Mouse (Mus musculus): ENCODE results near the gene Itga10.
"Not testable (repeated sequence)": the region's sequence is repeated elsewhere in the genome, so short reads cannot be mapped to it uniquely, and the experiment has no call there.

Itga10 gene

GRCm38 (mm10) chr3:96645018-96645649, at the start of gene Itga10:
Gene Itga10 (plus strand): TSS chr3:96645584.
- DNase-seq: peak; percentile 47

DNA sequence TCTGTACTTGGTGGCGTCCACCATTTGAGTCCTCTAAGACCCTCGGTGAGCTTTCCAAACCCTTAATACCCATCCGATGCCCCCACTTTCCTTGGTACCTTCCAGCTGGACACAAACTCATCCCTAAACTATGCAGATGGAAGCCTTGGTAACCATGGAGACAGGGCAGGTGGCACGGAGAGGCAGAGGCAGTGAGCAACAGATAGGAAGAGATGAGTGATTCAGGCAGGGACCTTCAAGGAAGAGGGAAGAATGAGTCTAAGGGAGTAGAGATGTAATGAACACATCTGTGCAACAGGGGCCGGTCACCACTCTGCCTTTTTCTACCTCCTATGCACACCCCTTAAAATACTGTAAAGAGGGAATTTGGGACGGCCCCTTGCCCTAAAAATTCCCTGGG, 49.7 kb upstream of the Itga10 start:
- DNase-seq: no peak

- DNase-seq: no peak
Observed at GRCm38 (mm10) chr3:96596228-96596707, 49.1 kb upstream of the Itga10 start, which contains the start of gene Ankrd34a. Gene Ankrd34a (plus strand): TSS chr3:96596636.

- DNase-seq: no peak
Observed at GRCm38 (mm10) chr3:96596855-96597254, 48.5 kb upstream of the Itga10 start.

DNA sequence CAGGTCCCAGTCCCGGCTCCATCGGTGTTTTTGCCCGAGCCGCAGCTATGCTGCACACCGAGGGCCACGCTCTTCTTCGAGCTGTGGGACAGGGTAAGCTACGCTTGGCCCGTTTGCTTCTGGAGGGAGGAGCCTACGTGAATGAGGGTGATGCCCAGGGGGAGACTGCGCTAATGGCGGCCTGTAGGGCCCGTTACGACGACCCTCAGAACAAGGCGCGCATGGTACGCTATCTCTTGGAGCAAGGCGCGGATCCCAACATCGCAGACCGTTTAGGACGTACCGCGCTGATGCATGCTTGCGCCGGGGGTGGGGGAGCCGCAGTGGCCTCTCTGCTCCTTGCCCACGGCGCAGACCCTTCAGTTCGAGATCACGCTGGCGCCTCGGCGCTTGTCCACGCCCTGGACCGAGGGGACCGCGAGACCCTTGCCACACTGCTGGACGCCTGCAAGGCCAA, 47.9 kb upstream of the Itga10 start:
- DNase-seq: no peak

DNA sequence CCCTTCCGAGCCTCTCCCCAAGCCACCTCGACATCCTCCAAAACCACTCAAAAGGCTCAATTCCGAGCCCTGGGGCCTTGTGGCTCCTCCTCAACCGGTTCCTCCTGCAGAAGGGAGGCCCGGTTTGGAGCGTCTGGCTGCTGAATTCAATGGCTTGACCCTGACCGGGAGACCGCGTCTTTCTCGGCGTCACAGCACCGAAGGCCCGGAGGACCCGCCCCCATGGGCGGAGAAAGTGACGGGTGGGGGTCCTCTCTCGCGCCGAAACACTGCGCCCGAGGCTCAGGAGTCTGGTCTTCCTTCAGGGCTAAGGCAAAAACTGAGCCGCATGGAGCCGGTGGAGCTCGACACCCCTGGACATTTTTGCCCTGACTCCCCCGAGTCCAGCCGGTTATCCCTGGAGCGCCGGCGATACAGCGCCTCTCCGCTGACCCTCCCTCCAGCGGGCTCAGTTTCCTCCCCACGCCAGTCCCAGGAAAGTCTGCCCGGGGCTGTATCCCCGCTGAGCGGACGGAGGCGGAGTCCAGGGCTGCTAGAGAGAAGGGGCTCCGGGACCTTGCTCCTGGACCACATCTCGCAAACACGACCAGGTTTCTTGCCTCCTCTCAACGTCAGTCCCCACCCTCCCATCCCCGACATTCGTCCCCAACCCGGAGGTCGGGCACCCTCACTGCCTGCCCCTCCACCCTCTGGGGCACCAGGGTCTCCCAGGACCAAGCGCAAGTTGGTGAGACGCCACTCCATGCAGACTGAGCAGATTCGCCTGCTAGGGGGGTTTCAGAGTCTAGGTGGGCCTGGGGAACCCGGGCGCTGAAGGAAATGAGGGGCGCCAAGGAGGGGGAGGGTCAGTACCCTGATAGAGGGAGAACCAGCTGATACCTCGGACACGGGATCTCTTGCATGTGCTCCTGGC, 47.0 kb upstream of the Itga10 start:
- DNase-seq: peak; percentile 54

DNA sequence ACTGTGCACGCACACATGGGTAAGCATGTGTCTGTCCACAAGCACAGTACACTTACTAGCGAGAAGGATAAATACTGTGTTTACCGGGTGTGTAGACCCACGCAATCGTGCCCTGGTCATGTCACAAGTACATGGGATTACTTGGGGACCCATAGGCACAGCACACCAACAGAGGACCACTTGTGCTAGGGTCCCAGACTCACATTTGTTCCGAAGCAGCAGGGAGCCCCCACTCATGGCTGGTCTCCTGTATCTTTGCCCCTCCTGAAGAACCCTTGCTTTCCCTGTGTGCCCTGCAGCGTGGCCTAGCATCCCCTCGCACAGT, 46.4 kb upstream of the Itga10 start:
- no peak for DNase-seq

GRCm38 (mm10) chr3:96599411-96599810, 46.0 kb upstream of the Itga10 start:
- no peak for DNase-seq

DNA sequence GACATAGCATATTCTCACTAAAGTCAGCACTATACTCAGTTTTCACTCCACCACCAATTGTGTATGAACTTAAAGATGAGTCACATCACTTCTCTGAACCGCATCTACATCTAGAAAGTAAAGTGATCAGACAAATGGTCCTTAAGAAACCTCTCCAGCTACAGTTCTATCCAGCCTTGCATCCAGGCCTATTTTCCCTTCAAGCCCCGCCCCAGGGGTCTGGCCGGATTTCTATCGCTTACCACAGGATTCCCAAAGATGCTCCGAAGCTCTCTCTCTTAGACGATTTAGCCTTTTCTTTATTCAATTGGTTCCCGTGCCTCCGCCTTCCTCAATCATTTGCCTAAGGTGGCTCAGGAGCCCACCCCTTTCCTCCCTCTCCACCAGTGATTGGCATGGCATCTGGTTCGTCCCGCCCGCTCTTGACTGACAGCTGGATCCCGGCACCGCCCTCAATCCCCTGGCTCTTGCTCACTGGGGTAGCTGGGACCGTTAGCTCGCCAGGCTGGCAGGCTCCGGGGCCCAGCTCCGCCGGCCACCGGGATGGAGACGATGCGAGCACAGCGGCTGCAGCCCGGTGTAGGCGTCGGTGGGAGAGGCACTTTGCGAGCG, 44.6 kb upstream of the Itga10 start, which contains the start of gene Lix1l:
Gene Lix1l, plus strand, starts transcription at position 511 of the 612 bp plus-strand sequence.
- DNase-seq: peak; percentile 91

- peak; percentile 66 for DNase-seq
Observed at GRCm38 (mm10) chr3:96601251-96601787, 44.1 kb upstream of the Itga10 start.

DNA sequence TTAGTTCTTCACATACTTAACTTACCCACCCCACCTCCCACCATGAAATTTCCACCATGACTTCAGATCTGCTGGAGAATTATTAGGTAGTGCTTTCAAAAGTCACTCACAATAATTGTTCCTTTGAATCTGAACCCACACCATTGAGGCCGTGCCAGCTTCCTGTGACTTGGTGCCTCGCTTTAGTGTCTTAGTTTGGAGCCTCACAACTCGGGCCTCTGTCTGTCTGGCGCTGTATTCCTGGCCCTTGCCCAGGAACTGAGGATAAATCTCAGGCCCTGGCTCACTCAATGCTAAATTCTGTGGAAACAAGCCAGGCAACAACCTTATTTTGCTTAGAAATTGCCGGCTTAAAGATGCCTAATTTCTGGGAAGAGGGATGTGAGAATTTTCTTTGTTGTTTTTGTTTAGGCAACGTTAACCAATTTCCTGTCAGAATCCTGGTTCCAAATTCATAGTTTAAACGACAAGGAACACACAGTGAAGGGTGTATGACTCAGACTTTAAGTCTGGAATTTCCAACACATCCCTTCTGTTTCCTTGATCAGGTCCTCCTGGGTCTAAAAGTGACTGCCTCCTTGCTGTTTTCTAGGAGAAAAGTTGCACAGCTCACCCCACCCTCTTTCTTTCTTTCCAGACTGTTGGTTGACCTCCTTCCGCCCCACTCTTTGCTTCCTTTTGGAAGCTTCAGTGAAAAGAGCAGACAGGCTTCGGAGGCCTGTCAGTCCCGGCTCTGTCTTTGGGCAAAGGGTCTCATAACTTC, 43.3 kb upstream of the Itga10 start:
- no peak for DNase-seq

DNA sequence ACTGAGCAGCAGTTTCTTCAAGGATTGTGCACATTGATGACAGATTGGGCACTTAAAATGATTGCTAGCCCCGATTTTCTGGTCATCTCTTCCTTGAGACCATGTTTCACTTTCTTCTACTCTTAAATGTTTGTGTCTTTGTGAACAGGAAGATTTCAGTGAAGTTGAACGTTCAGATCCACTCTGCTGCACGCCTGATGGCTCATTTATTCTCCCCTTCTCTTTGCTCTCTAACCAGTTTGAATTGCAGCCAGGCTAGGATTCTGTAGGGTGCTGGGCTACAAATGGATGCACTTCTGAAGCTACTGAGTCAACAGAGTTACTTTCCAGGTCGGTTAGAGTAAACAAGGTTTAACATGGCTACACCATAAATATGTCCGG, 42.7 kb upstream of the Itga10 start:
- DNase-seq: no peak

GRCm38 (mm10) chr3:96603311-96603710, 42.1 kb upstream of the Itga10 start:
- no peak for DNase-seq

GRCm38 (mm10) chr3:96606007-96606406, 39.4 kb upstream of the Itga10 start:
- not testable (repeated sequence) for DNase-seq

- no peak for DNase-seq
Observed at GRCm38 (mm10) chr3:96606618-96607017, 38.8 kb upstream of the Itga10 start.

DNA sequence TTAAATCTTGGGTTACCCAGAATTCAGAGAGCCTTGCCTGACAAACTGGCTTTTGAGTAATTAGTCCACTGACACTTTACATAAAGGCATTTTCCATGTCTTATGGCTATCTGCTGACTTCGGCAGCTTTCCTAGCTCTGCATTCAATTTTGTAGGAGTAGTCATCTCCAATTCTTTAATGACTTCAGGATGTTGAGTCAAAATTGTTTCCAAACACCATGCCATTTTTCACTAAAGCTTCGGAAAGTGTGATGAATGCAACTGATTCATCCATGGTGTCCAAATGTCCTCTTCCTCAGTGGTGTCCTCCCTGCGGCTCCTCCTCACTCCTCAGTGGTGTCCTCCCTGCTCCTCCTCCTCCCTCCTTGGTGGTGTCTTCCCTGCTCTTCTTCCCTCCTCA, 27.4 kb upstream of the Itga10 start:
- DNase-seq: no peak

- DNase-seq: no peak
Observed at GRCm38 (mm10) chr3:96623201-96623600, 22.2 kb upstream of the Itga10 start.

DNA sequence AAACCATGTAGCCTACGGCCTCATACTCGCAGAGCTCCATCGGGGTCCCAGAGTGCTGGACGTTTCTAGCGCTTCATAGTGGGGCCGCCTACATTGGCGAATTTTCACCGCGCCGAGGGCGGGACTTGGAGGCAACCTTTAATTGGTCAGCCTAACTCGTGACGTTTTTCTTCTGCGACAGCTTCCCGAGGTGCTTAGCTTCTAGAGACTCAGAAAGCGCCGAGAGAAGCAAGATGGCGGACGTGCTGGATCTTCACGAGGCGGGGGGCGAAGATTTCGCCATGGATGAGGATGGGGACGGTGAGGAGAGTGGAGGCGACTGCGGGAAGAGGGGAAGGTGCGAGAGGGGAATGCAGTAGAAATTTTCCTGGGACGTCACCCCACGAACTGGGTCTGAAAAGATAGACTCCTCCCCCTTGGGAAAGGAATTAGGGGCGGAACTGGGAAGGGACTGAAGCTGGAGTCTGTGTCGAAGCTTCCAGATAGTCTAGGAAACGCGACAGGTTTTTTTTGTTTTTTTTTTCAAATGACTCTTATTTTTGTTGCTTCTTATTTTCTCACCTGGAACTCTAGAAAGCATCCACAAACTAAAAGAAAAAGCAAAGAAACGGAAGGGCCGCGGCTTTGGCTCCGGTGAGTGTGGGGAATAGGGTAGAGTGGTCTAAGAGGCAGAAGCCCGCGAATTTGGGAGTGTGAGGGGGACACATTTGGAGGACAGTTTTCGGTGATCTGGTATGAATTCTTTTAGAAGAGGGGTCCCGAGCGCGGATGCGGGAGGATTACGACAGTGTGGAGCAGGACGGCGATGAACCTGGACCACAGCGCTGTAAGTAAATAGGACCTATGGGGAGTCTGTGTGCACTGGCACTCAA, 15.4 kb upstream of the Itga10 start, which contains the start of gene Rbm8a:
Gene Rbm8a, plus strand, starts transcription at position 205 of the 872 bp plus-strand sequence.
- peak; percentile 98 for DNase-seq

DNA sequence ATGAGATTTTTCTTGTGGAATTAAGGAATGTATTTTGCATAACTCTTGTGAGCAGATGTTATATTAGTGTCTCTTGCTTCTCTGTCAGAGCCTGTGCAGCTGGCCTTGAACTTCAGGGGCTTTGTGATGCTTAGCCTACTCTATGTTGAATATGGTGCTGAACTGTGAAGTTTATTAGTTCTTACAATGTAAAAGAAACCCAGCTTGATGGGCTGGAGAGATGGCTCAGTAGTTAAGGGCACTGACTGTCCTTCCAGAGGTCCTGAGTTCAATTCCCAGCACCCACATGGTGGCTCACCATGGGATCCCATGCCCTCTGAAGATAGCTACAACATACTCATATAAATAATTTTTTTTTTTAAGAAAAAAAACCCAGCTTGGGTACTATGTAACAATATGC, 13.3 kb upstream of the Itga10 start:
- no peak for DNase-seq

DNA sequence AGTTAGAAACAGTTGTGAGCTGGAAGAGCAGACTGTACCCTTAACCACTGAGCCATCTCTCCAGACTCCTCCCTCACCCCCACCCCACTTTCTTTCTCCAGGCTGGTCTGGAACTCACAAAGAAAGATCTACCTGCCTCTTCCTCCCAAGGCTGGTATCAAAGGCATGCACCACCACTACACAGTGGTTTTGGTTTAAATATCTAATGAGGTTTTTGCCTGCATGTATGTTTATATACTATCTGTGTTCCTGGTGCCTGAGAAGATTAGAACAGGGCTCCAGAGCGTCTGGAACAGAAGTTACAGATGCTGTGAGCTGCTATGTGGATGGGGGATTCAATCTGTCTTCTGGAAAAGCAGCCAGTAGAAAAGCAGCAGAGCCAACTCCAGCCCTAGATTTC, 11.4 kb upstream of the Itga10 start:
- no peak for DNase-seq

Data from kidney, adult 9 months (tissue).